Mouse (Mus musculus): ENCODE data around the gene Sycn. TPM values are rescaled to one million over a fixed set of nuclear protein-coding genes. Genes with fewer than 3 reads are reported as not detected.
A peak's percentile ranks its signal among the peaks of the same experiment; 100 is the strongest.
"Not testable (repeated sequence)": the region's sequence is repeated elsewhere in the genome, so short reads cannot be mapped to it uniquely, and the experiment has no call there.

The Sycn gene
- polyA plus RNA-seq, 1 experiment, result 2.4 TPM

GRCm38 (mm10) chr7:28511441-28511840, 29.2 kb upstream of the Sycn start:
- no peaks in the 10 kb centered on the region for H3K27me3 ChIP-seq (ENCODE audit: control insufficient read depth, insufficient read depth, low read length)
- no peak for TF ChIP-seq CTCF (IDR thresholded peaks at IDR 0.05; ENCODE audit: borderline replicate concordance, control insufficient read depth, extremely low read depth, insufficient read depth, low read length, poor library complexity)
- TF ChIP-seq POLR2A (IDR thresholded peaks at IDR 0.05; ENCODE audit: control insufficient read depth, extremely low read depth, insufficient read depth, low read length, poor library complexity), result no peak
- DNase-seq, result no peak
- no peak overlapping the region for H3K4me3 ChIP-seq (ENCODE audit: control insufficient read depth, insufficient read depth, low read length)
- H3K27ac ChIP-seq (ENCODE audit: control insufficient read depth, insufficient read depth, low read length), result no peak overlapping the region
- no peaks in the 10 kb centered on the region for H3K4me1 ChIP-seq (replicated peaks; ENCODE audit: control insufficient read depth, insufficient read depth, low read length)
- 79% methylated on average over 8 of the region's 8 CpGs for WGBS
- no peaks in the 10 kb centered on the region for H3K36me3 ChIP-seq (ENCODE audit: control insufficient read depth, insufficient read depth, low read length)

GRCm38 (mm10) chr7:28522536-28522935, 18.1 kb upstream of the Sycn start, which contains the start of gene Ifnl3:
Gene Ifnl3 (plus strand): TSS chr7:28522836.
- not testable (repeated sequence) for H3K4me1 ChIP-seq (replicated peaks; ENCODE audit: control insufficient read depth, insufficient read depth, low read length); H3K36me3 ChIP-seq (ENCODE audit: control insufficient read depth, insufficient read depth, low read length); H3K27me3 ChIP-seq (ENCODE audit: control insufficient read depth, insufficient read depth, low read length); H3K27ac ChIP-seq (ENCODE audit: control insufficient read depth, insufficient read depth, low read length); H3K4me3 ChIP-seq (ENCODE audit: control insufficient read depth, insufficient read depth, low read length); DNase-seq
- 93% methylated on average over 5 of the region's 6 CpGs for WGBS

- no peak overlapping the region for H3K27ac ChIP-seq (ENCODE audit: control insufficient read depth, insufficient read depth, low read length)
These were observed 12.6 kb upstream of the Sycn start for GRCm38 (mm10) chr7:28527922-28528719.

GRCm38 (mm10) chr7:28532005-28532404, 8.7 kb upstream of the Sycn start:
- H3K4me3 ChIP-seq (ENCODE audit: control insufficient read depth, insufficient read depth, low read length), result no peak overlapping the region
- DNase-seq, result no peak
- no peaks in the 10 kb centered on the region for H3K27me3 ChIP-seq (ENCODE audit: control insufficient read depth, insufficient read depth, low read length)
- TF ChIP-seq CTCF (IDR thresholded peaks at IDR 0.05; ENCODE audit: borderline replicate concordance, control insufficient read depth, extremely low read depth, insufficient read depth, low read length, poor library complexity), result no peak
- no peak for TF ChIP-seq POLR2A (IDR thresholded peaks at IDR 0.05; ENCODE audit: control insufficient read depth, extremely low read depth, insufficient read depth, low read length, poor library complexity)
- H3K27ac ChIP-seq (ENCODE audit: control insufficient read depth, insufficient read depth, low read length), result no peak overlapping the region
- peaks cover 7% of the 10 kb centered on the region for H3K4me1 ChIP-seq (replicated peaks; ENCODE audit: control insufficient read depth, insufficient read depth, low read length)
- 95% methylated on average over 8 of the region's 8 CpGs for WGBS
- no peaks in the 10 kb centered on the region for H3K36me3 ChIP-seq (ENCODE audit: control insufficient read depth, insufficient read depth, low read length)

More at GRCm38 (mm10) chr7:28527922-28528719, 12.6 kb upstream of the Sycn start:
- no peak overlapping the region; the same call in 1 of the 2 replicates for H3K4me3 ChIP-seq (ENCODE audit: control insufficient read depth, insufficient read depth, low read length)
- no peaks in the 10 kb centered on the region for H3K27me3 ChIP-seq (ENCODE audit: control insufficient read depth, insufficient read depth, low read length)
- H3K4me1 ChIP-seq (replicated peaks; ENCODE audit: control insufficient read depth, insufficient read depth, low read length), result peaks cover 7% of the 10 kb centered on the region
- no peak for TF ChIP-seq POLR2A (IDR thresholded peaks at IDR 0.05; ENCODE audit: control insufficient read depth, extremely low read depth, insufficient read depth, low read length, poor library complexity)
- TF ChIP-seq CTCF (IDR thresholded peaks at IDR 0.05; ENCODE audit: borderline replicate concordance, control insufficient read depth, extremely low read depth, insufficient read depth, low read length, poor library complexity), result peak; percentile 97
- no peaks in the 10 kb centered on the region for H3K36me3 ChIP-seq (ENCODE audit: control insufficient read depth, insufficient read depth, low read length)
- peak; percentile 92 for DNase-seq
- 2% methylated on average over 19 of the region's 19 CpGs for WGBS

GRCm38 (mm10) chr7:28538886-28539285, 1.8 kb upstream of the Sycn start:
- not testable (repeated sequence) for H3K27ac ChIP-seq (ENCODE audit: control insufficient read depth, insufficient read depth, low read length); H3K4me1 ChIP-seq (replicated peaks; ENCODE audit: control insufficient read depth, insufficient read depth, low read length); H3K4me3 ChIP-seq (ENCODE audit: control insufficient read depth, insufficient read depth, low read length); DNase-seq; H3K36me3 ChIP-seq (ENCODE audit: control insufficient read depth, insufficient read depth, low read length); H3K27me3 ChIP-seq (ENCODE audit: control insufficient read depth, insufficient read depth, low read length)
- 82% methylated on average over 6 of the region's 6 CpGs for WGBS

- DNase-seq, result no peak
- H3K27me3 ChIP-seq (ENCODE audit: control insufficient read depth, insufficient read depth, low read length), result peaks cover 10% of the 10 kb centered on the region
- peaks cover 21% of the 10 kb centered on the region for H3K4me1 ChIP-seq (replicated peaks; ENCODE audit: control insufficient read depth, insufficient read depth, low read length)
- H3K4me3 ChIP-seq (ENCODE audit: control insufficient read depth, insufficient read depth, low read length), result no peak overlapping the region
- no peaks in the 10 kb centered on the region for H3K36me3 ChIP-seq (ENCODE audit: control insufficient read depth, insufficient read depth, low read length)
- TF ChIP-seq CTCF (IDR thresholded peaks at IDR 0.05; ENCODE audit: borderline replicate concordance, control insufficient read depth, extremely low read depth, insufficient read depth, low read length, poor library complexity) (no peak), POLR2A (IDR thresholded peaks at IDR 0.05; ENCODE audit: control insufficient read depth, extremely low read depth, insufficient read depth, low read length, poor library complexity) (no peak)
- H3K27ac ChIP-seq (ENCODE audit: control insufficient read depth, insufficient read depth, low read length), result no peak overlapping the region
- 25% methylated on average over 27 of the region's 27 CpGs for WGBS
These were observed 3.4 kb downstream of the Sycn start for GRCm38 (mm10) chr7:28544051-28544601.

Data from thymus, adult 2 months (tissue).